Mouse (Mus musculus) frontal cortex, postnatal 25 days (tissue): ENCODE data around the gene Strc.

Experiments
- DNase-seq, 2 experiments: peaks; one replicate each; pipeline ENCODE4 v3.0.0; 2022; ENCODE audit warnings: low spot score in 2 of 2

Gene Strc

DNA sequence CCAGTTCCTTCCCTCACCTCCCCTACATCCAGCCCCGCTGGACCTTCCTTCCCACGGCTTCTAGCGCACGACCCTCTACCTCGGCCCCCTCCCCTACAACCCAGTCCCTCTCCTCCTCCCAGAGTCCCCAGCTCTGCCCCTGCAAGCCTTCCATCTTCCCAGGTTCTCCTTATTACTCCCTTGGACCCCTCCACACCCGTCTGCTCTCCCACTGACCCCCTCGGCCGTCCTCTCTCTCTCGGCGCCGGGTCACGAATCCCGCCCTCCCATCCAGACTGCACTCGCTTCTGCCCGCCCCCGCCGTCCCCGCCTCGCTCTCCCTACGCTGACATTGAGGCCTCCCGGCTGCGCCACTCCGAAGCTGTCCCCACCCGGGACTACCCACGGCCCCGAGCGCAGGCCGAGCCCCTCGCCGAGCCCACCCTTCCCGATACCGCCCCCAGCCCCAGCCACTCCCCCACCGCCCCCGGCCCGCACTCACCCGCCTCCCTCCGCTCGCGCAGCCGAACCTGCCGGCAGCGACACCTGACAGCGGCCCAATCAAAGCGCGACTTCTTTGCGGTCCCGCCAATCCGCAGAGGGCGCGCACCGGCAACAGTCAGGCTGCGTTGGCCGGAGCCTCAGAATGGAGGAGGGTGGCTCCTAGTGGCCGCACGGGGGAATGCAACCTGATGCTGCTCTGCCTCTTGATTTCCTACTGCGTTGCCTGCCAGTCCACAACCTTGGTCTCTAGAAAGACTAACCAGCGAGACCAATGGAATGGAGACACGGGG is 32.0 kb downstream of the Strc start, which contains the start of gene Ppip5k1:
Gene Ppip5k1, minus strand, starts transcription at position 577 of the 773 bp plus-strand sequence.
- DNase-seq: peak; percentile 98

DNA sequence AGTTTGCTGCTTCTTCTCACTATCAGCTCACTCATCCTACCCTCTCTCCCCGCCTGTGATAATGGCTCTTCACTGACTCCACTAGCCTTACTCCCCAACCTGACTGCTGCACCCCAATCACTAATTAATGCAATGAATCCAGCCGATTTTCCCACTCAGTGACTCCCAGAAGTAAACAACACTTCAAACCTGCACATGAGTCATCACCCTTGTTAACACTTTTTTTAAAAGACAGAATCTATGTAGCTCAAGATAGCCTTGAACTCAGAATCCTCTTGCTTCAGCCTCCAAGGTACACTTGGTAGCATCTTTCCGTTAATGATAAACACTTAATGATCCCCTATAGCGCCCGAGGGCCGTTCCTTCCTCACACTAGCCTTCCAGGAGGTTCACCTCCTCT is 32.6 kb downstream of the Strc start:
- no peak for DNase-seq

GRCm38 (mm10) chr2:121353156-121353555 is 33.8 kb downstream of the Strc start:
- DNase-seq: no peak

- no peak for DNase-seq
Observed at GRCm38 (mm10) chr2:121339057-121339456, 47.9 kb downstream of the Strc start.

- DNase-seq: no peak
Observed at GRCm38 (mm10) chr2:121329492-121329891, 57.5 kb downstream of the Strc start.

DNA sequence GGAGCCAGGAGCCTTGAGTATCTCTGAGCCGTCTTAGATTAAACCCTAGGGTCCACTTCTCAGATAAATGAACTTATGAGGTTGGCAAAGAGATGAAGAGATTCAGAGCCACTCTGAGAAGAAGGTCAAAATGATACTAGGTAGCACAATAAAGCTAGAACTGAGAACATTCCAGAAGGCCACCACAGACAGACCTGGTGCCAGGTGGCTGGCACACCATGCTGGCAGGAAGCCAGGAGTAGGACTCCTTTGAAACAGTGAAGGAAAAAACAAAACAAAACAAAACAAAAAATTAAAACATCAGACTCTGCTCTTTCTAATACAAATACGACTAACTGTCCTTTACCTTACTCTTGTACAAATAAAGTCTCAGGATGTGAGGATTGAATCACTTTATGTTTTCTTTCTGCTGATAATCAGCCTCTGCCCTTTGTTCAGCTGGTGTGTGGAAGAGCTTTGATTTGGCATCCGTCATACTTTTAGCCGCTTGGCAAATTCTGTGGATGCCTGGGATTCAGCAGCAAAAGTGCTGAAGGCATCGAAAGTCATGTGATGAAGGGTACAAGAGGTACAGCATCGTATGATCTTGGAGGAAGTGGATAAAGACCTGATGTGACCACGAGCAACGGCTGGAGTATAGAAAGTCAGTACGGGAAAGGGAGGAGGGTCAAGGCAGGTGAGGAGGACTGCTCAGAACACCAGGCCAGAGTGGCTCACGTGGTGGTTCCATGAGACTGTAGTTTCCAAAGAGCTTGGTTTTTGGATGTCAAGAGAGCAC is 63.1 kb downstream of the Strc start:
- DNase-seq: no peak

DNA sequence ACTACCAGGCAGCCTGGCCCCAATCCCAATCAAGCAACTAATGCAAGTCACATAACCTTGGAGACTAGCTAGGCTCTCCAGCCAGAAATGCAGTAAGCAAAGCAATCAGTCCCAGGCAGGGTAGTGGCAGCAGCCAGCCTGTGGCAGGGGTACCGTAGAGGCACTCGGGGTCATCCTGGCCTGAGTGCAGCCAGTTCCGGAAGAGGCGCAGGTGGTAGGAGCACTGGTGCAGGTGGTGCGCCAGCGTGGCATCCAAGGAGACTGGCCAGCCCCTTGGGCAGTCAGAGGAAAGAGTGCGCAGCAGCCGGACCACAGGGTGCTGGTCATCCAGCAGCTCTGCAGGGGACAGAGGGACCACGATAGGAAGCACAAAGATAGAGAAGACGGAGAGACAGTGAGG is 63.9 kb downstream of the Strc start:
- DNase-seq: no peak

- no peak for DNase-seq
Observed at GRCm38 (mm10) chr2:121316278-121316677, 70.7 kb downstream of the Strc start.
